Comparison of ENCODE assay signal across 26 mouse cellular contexts in genomic region chr10:75473411-75473810, GRCm38 (mm10). TPM values are rescaled to one million over a fixed set of nuclear protein-coding genes. Genes with fewer than 3 reads are reported as not detected.
DNase-seq lines count a peak whose midpoint lies in the region; ATAC-seq and TF ChIP-seq lines count a peak whose summit lies in the region.
"Had no signal": no experiment of that assay in that cellular context is flagged by ENCODE, and none has a peak within 500 bp of the region (broad histone marks: within the 10 kb centered on the region; RNA-seq: fewer than 3 reads in every experiment).

No protein-coding gene starts in this region.

- WGBS in lung, adult 2 months = 63% methylated on average over 8 of the region's 8 CpGs
- 74% methylated on average over 8 of the region's 8 CpGs for WGBS in midbrain, embryonic 15.5 days

- in situ Hi-C loops in ES-E14 (cut with MboI; ENCODE audit: low sequenced_read_pairs in 2 of 2, unreplicated experiment in 2 of 2) = no loop called here

- no peaks in the 10 kb centered on the region for H3K27me3 ChIP-seq in midbrain, embryonic 15.5 days (replicated peaks)
- H3K27me3 ChIP-seq: embryonic facial prominence, embryonic 13.5 days; hindbrain, embryonic 12.5 days; liver, embryonic 13.5 days; neural tube, embryonic 13.5 days had no signal

- TF ChIP-seq POLR2A in lung, adult 2 months (IDR thresholded peaks at IDR 0.05; ENCODE audit: borderline replicate concordance, extremely low read depth, low read depth, low read length) = no peak

- H3K9me3 ChIP-seq in ES-E14 (ENCODE audit: control insufficient read depth, insufficient read depth, low read depth, low read length) = no peaks in the 10 kb centered on the region
- H3K9me3 ChIP-seq in midbrain, embryonic 15.5 days = no peaks in the 10 kb centered on the region
- H3K9me3 ChIP-seq: embryonic facial prominence, embryonic 13.5 days; G1E; heart, embryonic 10.5 days; hindbrain, embryonic 12.5 days; liver, embryonic 13.5 days; neural tube, embryonic 13.5 days had no signal

- no peak overlapping the region for H3K9ac ChIP-seq in ES-E14 (ENCODE audit: insufficient read depth, low read depth, low read length, poor library complexity, severe bottlenecking)
- H3K9ac ChIP-seq in midbrain, embryonic 15.5 days = no peak overlapping the region
- H3K9ac ChIP-seq: embryonic facial prominence, embryonic 13.5 days; hindbrain, embryonic 12.5 days; liver, embryonic 13.5 days; neural tube, embryonic 13.5 days had no signal

- DNase-seq in lung, postnatal 36 days = peak; percentile 52
- DNase-seq in lung, adult 2 months = no peak
- DNase-seq in ES-E14 (ENCODE audit: low read depth, low spot score) = peak; percentile 34
- peak; percentile 60 for DNase-seq in c-Kit-positive CD71-negative TER-119-negative erythroid progenitor cells, embryonic 14.5 days (ENCODE audit: low read depth)
- peak; percentile 11 to 16 for DNase-seq in monocyte, adult 2 months (ENCODE audit: low read depth in 1 of 2, low spot score in 2 of 2)
- no peak for DNase-seq in retina, embryonic 14.5 days (ENCODE audit: low spot score)
- no peak for DNase-seq in heart, postnatal 10 days
- DNase-seq: adrenal gland, adult 2 months; cerebellum, adult 8-10 months; gastrocnemius, postnatal 25 days; kidney, adult 2 months; kidney, postnatal 25 days; left cerebral cortex, postnatal 4 days; liver, embryonic 13.5 days; lung, postnatal 14 days; right cerebral cortex, postnatal 14 days; thymus, postnatal 25 days had no signal

- no peak overlapping the region for H3K4me3 ChIP-seq in lung, adult 2 months (replicated peaks; ENCODE audit: extremely low read depth, low read depth, low read length)
- no peak overlapping the region for H3K4me3 ChIP-seq in ES-E14 (ENCODE audit: insufficient read depth in 1 of 2, low read depth in 1 of 2, low read length in 2 of 2, poor library complexity in 1 of 2, severe bottlenecking in 1 of 2)
- no peak overlapping the region for H3K4me3 ChIP-seq in midbrain, embryonic 15.5 days
- H3K4me3 ChIP-seq: embryonic facial prominence, embryonic 13.5 days; heart, embryonic 10.5 days; hindbrain, embryonic 12.5 days; left cerebral cortex, adult 2 months; liver, embryonic 13.5 days; neural tube, embryonic 13.5 days had no signal

- no peak overlapping the region for H3K4me2 ChIP-seq in midbrain, embryonic 15.5 days
- H3K4me2 ChIP-seq: embryonic facial prominence, embryonic 13.5 days; hindbrain, embryonic 12.5 days; liver, embryonic 13.5 days; neural tube, embryonic 13.5 days had no signal

- H3K36me3 ChIP-seq in ES-E14 (ENCODE audit: control insufficient read depth, insufficient read depth, low read length, poor library complexity, severe bottlenecking) = no peaks in the 10 kb centered on the region
- no peaks in the 10 kb centered on the region for H3K36me3 ChIP-seq in midbrain, embryonic 15.5 days (replicated peaks)
- H3K36me3 ChIP-seq: embryonic facial prominence, embryonic 13.5 days; G1E; heart, embryonic 10.5 days; hindbrain, embryonic 12.5 days; liver, embryonic 13.5 days; neural tube, embryonic 13.5 days had no signal

- intact Hi-C loops in heart, postnatal 10 days (cut with DNase I) = no loop called here

- no peak for TF ChIP-seq CTCF in lung, adult 2 months (IDR thresholded peaks at IDR 0.05; ENCODE audit: insufficient read depth, low read length)

- no peak overlapping the region for H3K27ac ChIP-seq in ES-E14 (ENCODE audit: insufficient read depth, low read depth, low read length, poor library complexity, severe bottlenecking)
- no peak overlapping the region for H3K27ac ChIP-seq in midbrain, embryonic 15.5 days
- H3K27ac ChIP-seq: embryonic facial prominence, embryonic 13.5 days; heart, embryonic 10.5 days; hindbrain, embryonic 12.5 days; left cerebral cortex, adult 2 months; liver, embryonic 13.5 days; neural tube, embryonic 13.5 days had no signal

- H3K4me1 ChIP-seq in lung, adult 2 months (ENCODE audit: control insufficient read depth, insufficient read depth, low read length) = no peaks in the 10 kb centered on the region; the same call in 1 of the 2 replicates
- 0 out of 4 replicates have a peak, but pooled peaks cover 0 to 2% of the 10 kb centered on the region in 2 experiments for H3K4me1 ChIP-seq in ES-E14 (ENCODE audit: control insufficient read depth in 2 of 2, insufficient read depth in 2 of 2, low read length in 2 of 2, poor library complexity in 1 of 2)
- 0 out of 2 replicates have a peak, but pooled peaks cover 4% of the 10 kb centered on the region for H3K4me1 ChIP-seq in midbrain, embryonic 15.5 days
- H3K4me1 ChIP-seq: neural tube, embryonic 13.5 days had no signal

- no peak for ATAC-seq in midbrain, embryonic 15.5 days (replicated peaks)
- ATAC-seq: forebrain, embryonic 14.5 days; inflammation-experienced regulatory T-cells, adult 6 months had no signal

TF ChIP-seq in ES-E14, 5 proteins besides CTCF, POLR2A, EP300 and RAD21:
- TF ChIP-seq MAFK (IDR thresholded peaks at IDR 0.05; ENCODE audit: insufficient read depth, low read depth, low read length) = no peak
- TF ChIP-seq ZC3H11A (IDR thresholded peaks at IDR 0.05; ENCODE audit: borderline replicate concordance, low read depth, low read length) = no peak
- TF ChIP-seq HCFC1 (IDR thresholded peaks at IDR 0.05; ENCODE audit: borderline replicate concordance, insufficient read depth, low read length) = no peak
- no peak for TF ChIP-seq CHD2 (IDR thresholded peaks at IDR 0.05; ENCODE audit: low read depth, low read length)
- no peak for TF ChIP-seq ZNF384 (IDR thresholded peaks at IDR 0.05; ENCODE audit: low read depth, low read length)

RNA-seq across cellular contexts. Expression of gene Snrpd3, which starts 43.9 kb away (rescaled TPM):
- 11.5 and 17.2 TPM in 2 replicates for polyA plus RNA-seq in lung, adult 2 months (2012; rRNA removed)
- total RNA-seq in ES-E14 (2012; rRNA removed) = 86.5 and 124 TPM in 2 replicates
- polyA plus RNA-seq in midbrain, embryonic 15.5 days (2015; fragmentation: Nextera tagmentation; extraction: Ambion mirVana) = 122 and 127 TPM in 2 replicates
- 10 to 100 TPM; 67.9 to 75.9 TPM for total RNA-seq in heart, postnatal 10 days (2021)

RNA-seq across cellular contexts. Expression of gene Gucd1, which starts 44.4 kb away (rescaled TPM):
- polyA plus RNA-seq in lung, adult 2 months (2012; rRNA removed) = 37.0 and 49.1 TPM in 2 replicates
- total RNA-seq in ES-E14 (2012; rRNA removed) = 11.5 and 15.6 TPM in 2 replicates
- polyA plus RNA-seq in midbrain, embryonic 15.5 days (2015; fragmentation: Nextera tagmentation; extraction: Ambion mirVana) = 22.3 and 24.4 TPM in 2 replicates
- total RNA-seq in heart, postnatal 10 days (2021) = 10 to 100 TPM; 42.8 to 44.0 TPM

Comparison
In these comparisons a context has a peak if more than half of its experiments do, and no peak if none do; other contexts are left out.
1. DNase-seq: peak in lung, postnatal 36 days (single experiment), ES-E14 (single experiment), c-Kit-positive CD71-negative TER-119-negative erythroid progenitor cells, embryonic 14.5 days (single experiment) and monocyte, adult 2 months (2 of 2); none in lung, adult 2 months (single experiment), retina, embryonic 14.5 days (single experiment) and heart, postnatal 10 days (0 of 2).